Mouse (Mus musculus) megakaryocyte, embryonic 14.5 days (primary cell): ENCODE measurements around the gene Yipf1.

ENCODE experiments used
- FLI1 ChIP-seq: IDR thresholded peaks from 2 replicates; pipeline ENCODE4 v1.6.1; 2012; ENCODE audit warnings: low read length, inconsistent platforms, mixed read lengths
- GATA1 ChIP-seq: IDR thresholded peaks from 3 replicates; pipeline ENCODE4 v1.6.1; 2012; ENCODE audit warnings: mixed read lengths, low read length, inconsistent platforms, borderline replicate concordance

DNA sequence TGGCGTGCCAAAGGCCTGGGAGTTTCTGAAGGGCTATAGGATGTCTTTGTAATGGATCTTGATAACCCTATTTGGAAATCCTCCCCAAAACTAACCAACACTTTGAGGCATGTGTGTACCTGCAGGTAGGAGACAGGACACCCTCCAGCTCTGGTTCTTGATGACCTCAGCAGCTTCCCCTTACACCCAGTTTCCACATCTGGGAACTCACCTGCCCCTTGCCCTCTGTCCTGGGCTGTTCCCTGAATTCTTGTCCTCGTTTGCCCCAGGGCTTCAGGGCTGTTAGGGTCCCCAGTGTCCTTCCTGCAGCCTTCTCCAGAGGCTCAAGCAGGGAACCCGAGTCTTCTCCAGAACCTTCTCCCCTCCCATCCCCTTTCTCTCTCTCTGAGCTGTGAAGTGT, 10.6 kb upstream of the Yipf1 start:
- TF ChIP-seq GATA1 (no peak), FLI1 (no peak)
